Mouse (Mus musculus) lung, adult 2 months (tissue): ENCODE measurements around the gene Fam229a.

Source experiments
- CTCF ChIP-seq: fragments of 200-500 bp; IDR thresholded peaks from 2 replicates; pipeline ENCODE4 v1.5.1; 2011; ENCODE audit warnings: mild to moderate bottlenecking, low read length, control low read depth; ENCODE audit not compliant: insufficient read depth
- POLR2A ChIP-seq: fragments of 200-500 bp; IDR thresholded peaks from 2 replicates; pipeline ENCODE4 v1.6.1; 2011; ENCODE audit warnings: low read depth, mild to moderate bottlenecking, control low read depth, low read length, borderline replicate concordance; ENCODE audit errors: extremely low read depth

GRCm38 (mm10) chr4:129500607-129501566 is 9.9 kb downstream of the Fam229a start:
- TF ChIP-seq POLR2A (peak; percentile 87; the same call in 1 of the 2 replicates), CTCF (no peak)
